Mouse (Mus musculus) liver, embryonic 11.5 days (tissue): ENCODE results near the gene Lrp6. TPM values are rescaled to one million over a fixed set of nuclear protein-coding genes. Genes with fewer than 3 reads are reported as not detected.

Source experiments
- ATAC-seq: fragments of 200-750 bp; cut with Nextera tagmentation; replicated peaks from 2 replicates; pipeline ENCODE4 v1.8.0; 2017; ENCODE audit warnings: moderate number of reproducible peaks, mild to moderate bottlenecking, moderate TSS enrichment, moderate library complexity; ENCODE audit not compliant: low FRiP score
- DNase-seq: peaks from one replicate; pipeline ENCODE4 v3.0.0-alpha.2; 2017; ENCODE audit warnings: low spot score
- H3K27ac ChIP-seq: fragments of 300-500 bp; sonication (generic); 2 replicates; pipeline ENCODE4 v1.5.1; 2014; ENCODE audit warnings: mild to moderate bottlenecking, low read depth, low read length, control low read depth
- H3K27me3 ChIP-seq: fragments of 300-500 bp; sonication (generic); replicated peaks from 2 replicates; pipeline ENCODE4 v1.6.1; 2014; ENCODE audit warnings: low read length, mixed read lengths; ENCODE audit not compliant: control insufficient read depth, insufficient read depth
- H3K36me3 ChIP-seq: fragments of 300-500 bp; sonication (generic); 2 replicates; pipeline ENCODE4 v1.6.1; 2014; ENCODE audit warnings: mild to moderate bottlenecking, low read length, moderate library complexity, mixed read lengths; ENCODE audit not compliant: control insufficient read depth, insufficient read depth
- H3K4me1 ChIP-seq: fragments of 300-500 bp; sonication (generic); replicated peaks from 2 replicates; pipeline ENCODE4 v1.6.1; 2014; ENCODE audit warnings: low read length, mixed read lengths; ENCODE audit not compliant: control insufficient read depth, insufficient read depth
- H3K4me2 ChIP-seq: fragments of 300-500 bp; sonication (generic); 2 replicates; pipeline ENCODE4 v1.6.1; 2014; ENCODE audit warnings: mild to moderate bottlenecking, control low read depth, moderate library complexity
- H3K4me3 ChIP-seq: fragments of 300-500 bp; sonication (generic); 2 replicates; pipeline ENCODE4 v1.5.1; 2014; ENCODE audit warnings: low read depth, low read length, control low read depth
- H3K9ac ChIP-seq: fragments of 300-500 bp; sonication (generic); 2 replicates; pipeline ENCODE4 v1.6.1; 2014; ENCODE audit warnings: low read depth, low read length, control low read depth
- H3K9me3 ChIP-seq: fragments of 300-500 bp; sonication (generic); 2 replicates; pipeline ENCODE4 v1.6.1; 2016; ENCODE audit warnings: low read length, inconsistent platforms, mixed read lengths; ENCODE audit not compliant: control insufficient read depth
- WGBS: fragments of 180-500 bp; shearing (Covaris S2); extraction: QIAGEN DNeasy Blood & Tissue Kit; methylation state at CpG from one replicate; pipeline ENCODE4 v1.1.7; 2014; 5-methylcytosine and 5-hydroxymethylcytosine counted together
- polyA plus RNA-seq: library from polyadenylated mRNA; unstranded; fragments of >200 nt; fragmentation: Nextera tagmentation; extraction: Ambion mirVana; gene quantifications from 2 replicates; pipeline ENCODE4 v1.2.1, GENCODE M21; 2014

Lrp6 gene
- polyA plus RNA-seq, 1 experiment from 2014 or later: 17.1 TPM

DNA sequence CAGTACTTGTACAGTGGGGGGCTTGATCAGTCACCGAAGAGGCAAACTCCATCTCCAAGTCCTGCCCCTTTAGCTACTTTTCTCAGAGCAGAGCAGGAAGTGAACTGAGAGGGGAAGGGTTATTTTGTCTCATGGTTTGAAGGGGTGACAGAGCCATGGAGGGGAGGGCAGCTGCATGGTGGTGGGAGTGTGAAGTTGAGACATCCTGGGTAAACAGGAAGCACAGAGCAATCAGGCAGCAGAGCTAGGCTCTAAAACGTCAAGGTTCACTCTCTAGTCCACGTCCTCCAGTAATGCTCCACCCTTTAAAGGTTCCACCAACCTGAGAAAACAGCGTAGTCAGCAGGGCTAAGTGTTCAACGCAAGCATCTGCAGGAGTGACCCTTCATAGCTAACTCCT is 129.8 kb downstream of the Lrp6 start:
- WGBS: 57% methylated on average over 5 of the region's 5 CpGs
- Histone ChIP-seq H3K4me1 (no peaks in the 10 kb centered on the region), H3K4me3 (no peak overlapping the region), H3K27ac (no peak overlapping the region), H3K36me3 (no peaks in the 10 kb centered on the region), H3K9ac (no peak overlapping the region), H3K27me3 (no peaks in the 10 kb centered on the region), H3K9me3 (no peaks in the 10 kb centered on the region), H3K4me2 (no peak overlapping the region)
- ATAC-seq (no peak), DNase-seq (no peak)

DNA sequence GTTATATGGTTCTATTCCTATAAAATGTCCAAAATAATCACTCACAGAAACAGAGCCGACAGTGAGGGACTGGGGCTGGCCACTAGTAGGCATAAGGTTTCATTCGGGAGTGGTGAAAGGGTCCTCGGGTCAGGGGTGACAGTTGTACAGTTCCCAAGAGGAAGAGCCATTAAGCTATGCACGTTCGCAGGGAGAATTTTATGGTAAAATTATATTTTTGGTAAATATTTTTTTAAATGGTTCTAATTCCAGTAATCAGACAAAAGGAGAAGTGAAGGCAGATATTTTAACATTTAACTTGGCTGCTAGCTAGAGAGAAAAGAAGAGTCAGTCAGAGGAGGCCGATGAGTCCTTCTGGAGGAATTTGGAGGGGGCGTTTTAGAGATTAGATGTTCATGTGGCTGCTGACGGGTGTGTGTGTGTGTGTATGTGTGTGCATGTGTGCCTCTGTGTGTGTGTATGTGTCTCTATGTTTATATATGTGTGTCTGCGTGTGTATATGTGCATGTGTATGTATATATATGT is 131.8 kb downstream of the Lrp6 start:
- WGBS: 74% methylated on average over 9 of the region's 9 CpGs
- Histone ChIP-seq H3K27ac (no peak overlapping the region), H3K4me1 (no peaks in the 10 kb centered on the region), H3K4me2 (no peak overlapping the region), H3K36me3 (no peaks in the 10 kb centered on the region), H3K27me3 (no peaks in the 10 kb centered on the region), H3K9ac (no peak overlapping the region), H3K4me3 (no peak overlapping the region), H3K9me3 (no peaks in the 10 kb centered on the region)
- no peak for DNase-seq
- no peak for ATAC-seq

DNA sequence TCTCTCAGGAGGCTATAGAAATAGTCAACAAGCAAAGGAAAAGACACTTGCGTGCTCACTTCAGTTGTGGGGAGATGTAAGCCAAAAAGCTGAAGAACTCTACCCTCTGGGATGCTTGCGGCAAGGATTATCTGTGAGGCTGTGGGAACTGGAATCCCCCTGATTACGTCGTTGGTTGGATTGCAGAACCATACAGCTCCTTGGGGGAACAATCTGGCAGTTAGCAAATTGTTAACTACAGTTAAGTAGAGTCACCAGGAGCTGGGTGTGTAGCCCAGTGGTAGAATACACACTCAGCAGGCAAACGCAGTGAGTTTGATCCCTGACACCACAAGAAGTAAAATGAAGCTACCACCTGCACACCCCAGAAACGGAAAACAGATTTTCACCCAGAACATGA is 132.7 kb downstream of the Lrp6 start:
- 77% methylated on average over 6 of the region's 6 CpGs for WGBS
- no peak overlapping the region for H3K27ac ChIP-seq
- H3K9ac ChIP-seq: no peak overlapping the region
- DNase-seq: no peak
- no peaks in the 10 kb centered on the region for H3K9me3 ChIP-seq
- no peak for ATAC-seq
- no peaks in the 10 kb centered on the region for H3K27me3 ChIP-seq
- H3K4me2 ChIP-seq: no peak overlapping the region
- H3K4me3 ChIP-seq: no peak overlapping the region
- no peaks in the 10 kb centered on the region for H3K4me1 ChIP-seq
- H3K36me3 ChIP-seq: no peaks in the 10 kb centered on the region

DNA sequence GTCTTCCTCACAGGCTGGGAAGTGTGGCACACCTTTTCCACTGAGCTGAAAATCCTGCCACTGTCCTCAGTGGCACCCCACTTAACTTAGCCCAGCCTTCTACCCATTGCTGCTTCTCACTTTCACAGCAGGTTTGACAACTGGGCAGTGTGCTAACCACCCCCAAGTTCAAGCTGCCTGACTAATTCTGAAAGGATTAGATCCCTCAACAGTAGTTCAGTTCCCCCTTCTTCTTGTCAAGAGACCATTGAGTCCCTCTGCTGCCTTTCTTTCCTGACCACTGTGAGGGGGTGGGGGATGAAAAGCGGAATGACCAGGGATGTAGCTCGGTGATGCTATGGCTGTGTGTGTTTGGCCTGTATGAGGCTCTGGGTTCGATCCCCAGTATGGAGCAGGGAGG is 133.5 kb downstream of the Lrp6 start:
- 89% methylated on average over 3 of the region's 3 CpGs for WGBS
- DNase-seq: no peak
- no peak overlapping the region for H3K27ac ChIP-seq

DNA sequence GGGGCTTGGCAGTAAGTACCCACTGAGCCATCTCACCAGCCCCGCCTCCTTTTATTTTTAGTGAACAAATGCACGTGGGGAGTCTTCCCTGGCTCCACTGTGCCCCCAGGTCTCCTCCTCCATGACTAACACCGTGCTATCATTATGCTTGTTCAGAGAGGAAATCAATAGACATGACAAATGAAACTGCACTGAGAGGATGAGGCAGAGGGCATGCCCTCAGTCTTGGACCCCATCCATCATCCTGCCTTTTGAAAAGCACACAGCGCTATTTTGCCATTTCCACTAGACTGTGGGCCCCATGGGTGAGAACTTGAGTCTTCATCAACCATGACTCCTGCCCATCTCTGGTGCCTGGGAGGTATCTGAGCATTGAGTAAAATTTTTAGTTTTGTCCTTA is 135.2 kb downstream of the Lrp6 start:
- no peak for ATAC-seq
- 52% methylated on average over 4 of the region's 4 CpGs for WGBS
- H3K4me2 ChIP-seq: no peak overlapping the region
- H3K9me3 ChIP-seq: no peaks in the 10 kb centered on the region
- H3K27ac ChIP-seq: no peak overlapping the region
- no peaks in the 10 kb centered on the region for H3K36me3 ChIP-seq
- no peaks in the 10 kb centered on the region for H3K27me3 ChIP-seq
- DNase-seq: no peak
- no peak overlapping the region for H3K4me3 ChIP-seq
- no peak overlapping the region for H3K9ac ChIP-seq
- no peaks in the 10 kb centered on the region for H3K4me1 ChIP-seq

More for the DNA sequence above, 133.5 kb downstream of the Lrp6 start:
- no peak overlapping the region for H3K4me3 ChIP-seq
- no peak overlapping the region for H3K4me2 ChIP-seq
- no peaks in the 10 kb centered on the region for H3K9me3 ChIP-seq
- no peaks in the 10 kb centered on the region for H3K27me3 ChIP-seq
- H3K4me1 ChIP-seq: no peaks in the 10 kb centered on the region
- no peak for ATAC-seq
- H3K36me3 ChIP-seq: no peaks in the 10 kb centered on the region
- H3K9ac ChIP-seq: no peak overlapping the region

DNA sequence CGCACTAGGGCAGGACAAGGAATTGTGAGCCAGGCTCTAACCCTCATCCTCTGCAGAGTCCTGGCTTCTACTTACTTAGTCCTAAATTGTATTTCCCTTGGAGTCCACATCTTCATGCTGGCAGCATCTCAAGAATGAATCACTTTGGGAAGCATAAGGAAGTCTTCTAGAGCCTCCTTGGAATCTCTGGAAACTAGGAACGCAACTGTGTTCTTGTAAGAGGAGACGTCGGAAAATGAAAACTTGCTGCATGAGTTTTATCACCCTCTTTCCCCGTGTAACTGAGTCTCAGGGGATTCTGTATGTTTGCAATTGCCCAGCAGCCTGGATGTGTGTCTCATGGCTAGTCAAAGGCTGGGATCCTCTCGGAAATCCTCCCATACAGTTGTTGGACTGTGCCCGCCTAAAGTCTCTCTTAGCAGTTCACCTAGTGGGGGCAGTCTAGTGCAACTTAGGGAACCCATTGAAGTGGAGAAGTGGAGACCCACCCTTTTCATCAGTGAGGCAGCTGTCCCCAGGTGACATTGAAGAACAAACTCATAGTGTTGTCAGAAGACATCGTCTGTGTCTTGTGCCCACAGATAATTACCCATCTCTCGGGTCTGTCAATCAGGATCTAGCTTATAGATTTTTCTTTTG is 136.5 kb downstream of the Lrp6 start:
- no peaks in the 10 kb centered on the region for H3K9me3 ChIP-seq
- no peak overlapping the region for H3K4me2 ChIP-seq
- WGBS: 72% methylated on average over 9 of the region's 9 CpGs
- no peak overlapping the region for H3K27ac ChIP-seq
- H3K36me3 ChIP-seq: no peaks in the 10 kb centered on the region
- DNase-seq (no peak), ATAC-seq (no peak)
- H3K9ac ChIP-seq: no peak overlapping the region
- H3K4me3 ChIP-seq: no peak overlapping the region
- H3K4me1 ChIP-seq: no peaks in the 10 kb centered on the region
- H3K27me3 ChIP-seq: no peaks in the 10 kb centered on the region

DNA sequence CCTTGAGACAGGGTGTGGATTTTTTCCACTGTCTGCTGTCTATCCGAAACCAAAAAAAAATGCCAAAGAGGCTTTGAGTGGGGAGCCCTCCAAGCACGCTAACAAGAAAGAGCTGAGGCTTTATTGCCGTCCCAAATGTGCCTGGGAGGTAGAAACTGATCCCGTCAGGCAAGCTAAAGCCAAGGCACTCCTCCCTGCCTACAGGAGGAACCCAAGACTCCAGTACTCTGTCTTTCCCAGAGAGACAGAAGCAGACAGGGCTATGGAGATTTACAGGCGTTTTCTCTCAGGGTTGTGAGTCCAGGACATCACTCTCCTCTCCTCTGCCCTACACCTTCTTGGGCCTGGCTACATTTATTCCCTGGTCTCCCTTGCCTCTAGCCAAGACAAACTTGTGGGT is 138.3 kb downstream of the Lrp6 start:
- Histone ChIP-seq H3K4me3 (no peak overlapping the region), H3K4me1 (no peaks in the 10 kb centered on the region), H3K9ac (no peak overlapping the region), H3K27ac (no peak overlapping the region), H3K9me3 (no peaks in the 10 kb centered on the region), H3K27me3 (no peaks in the 10 kb centered on the region), H3K36me3 (no peaks in the 10 kb centered on the region), H3K4me2 (no peak overlapping the region)
- DNase-seq (no peak), ATAC-seq (no peak)
- WGBS: 78% methylated on average over 5 of the region's 5 CpGs

DNA sequence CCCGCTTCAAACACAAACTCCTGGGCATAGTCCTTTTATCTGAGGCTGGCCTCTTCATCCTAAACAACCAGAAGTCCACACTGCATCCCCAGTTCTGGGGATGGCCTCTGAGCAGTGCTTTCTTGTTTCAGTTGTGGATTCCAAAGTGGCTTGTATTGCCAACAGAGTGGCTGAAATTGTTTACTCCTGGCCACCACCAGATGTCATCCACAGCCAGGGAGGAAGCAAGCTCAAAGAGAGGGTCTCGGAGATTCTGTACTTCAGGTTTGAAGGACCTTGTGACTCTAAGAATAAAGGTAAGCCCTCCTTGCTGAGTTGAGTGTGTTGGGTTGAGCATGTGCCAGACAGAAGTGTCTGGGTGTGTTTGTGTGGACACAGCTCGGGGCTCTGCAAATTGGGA is 139.6 kb downstream of the Lrp6 start:
- no peak overlapping the region for H3K4me3 ChIP-seq
- H3K36me3 ChIP-seq: no peaks in the 10 kb centered on the region
- H3K27me3 ChIP-seq: no peaks in the 10 kb centered on the region
- H3K4me1 ChIP-seq: no peaks in the 10 kb centered on the region
- no peaks in the 10 kb centered on the region for H3K9me3 ChIP-seq
- no peak for DNase-seq
- H3K4me2 ChIP-seq: no peak overlapping the region
- no peak for ATAC-seq
- no peak overlapping the region for H3K9ac ChIP-seq
- H3K27ac ChIP-seq: no peak overlapping the region
- 77% methylated on average over 3 of the region's 3 CpGs for WGBS

DNA sequence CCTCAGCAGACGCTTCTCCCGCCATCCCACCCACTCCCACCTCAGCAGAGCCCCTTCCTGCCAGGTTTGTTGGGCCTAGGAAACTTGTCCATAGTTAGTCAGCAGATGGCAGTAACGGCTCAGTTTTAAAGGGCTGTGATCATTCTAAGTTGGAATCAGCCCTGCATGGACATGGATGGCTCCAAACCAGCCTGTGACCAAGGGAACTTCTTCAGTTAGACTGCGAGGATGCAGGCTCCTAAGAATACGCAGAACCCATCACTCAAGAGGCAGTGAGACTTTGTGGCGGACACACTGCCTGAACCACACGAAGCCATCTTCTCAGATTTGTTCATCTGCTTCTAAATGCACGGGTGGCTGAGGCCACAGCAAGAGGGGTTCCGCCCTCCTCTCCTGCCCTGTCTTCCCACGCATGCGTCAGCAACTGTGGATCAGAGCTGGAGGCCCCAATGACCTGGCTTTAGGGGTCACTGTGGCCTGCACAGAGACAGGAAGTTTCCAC is 141.5 kb downstream of the Lrp6 start:
- 25% methylated on average over 11 of the region's 11 CpGs for WGBS
- DNase-seq (no peak), ATAC-seq (peak; percentile 51)
- Histone ChIP-seq H3K4me3 (no peak overlapping the region), H3K9me3 (no peaks in the 10 kb centered on the region), H3K9ac (no peak overlapping the region), H3K36me3 (no peaks in the 10 kb centered on the region), H3K27ac (no peak overlapping the region), H3K4me1 (no peaks in the 10 kb centered on the region), H3K4me2 (peak overlapping the region; percentile 26; the same call in 1 of the 2 replicates), H3K27me3 (no peaks in the 10 kb centered on the region)
